Mouse (Mus musculus) intestine, embryonic 15.5 days (tissue): Measurements from ENCODE around the gene AI837181. TPM values are rescaled to one million over a fixed set of nuclear protein-coding genes. Genes with fewer than 3 reads are reported as not detected.
A peak's percentile ranks its signal among the peaks of the same experiment; 100 is the strongest.

ENCODE experiments used
- ATAC-seq: fragments of 200-750 bp; cut with Nextera tagmentation; 2 replicates; pipeline ENCODE4 v1.8.0; 2017; ENCODE audit warnings: moderate TSS enrichment, moderate library complexity
- H3K27ac ChIP-seq: fragments of 300-500 bp; sonication (generic); 2 replicates; pipeline ENCODE4 v1.5.1; 2015; ENCODE audit warnings: mild to moderate bottlenecking, inconsistent platforms
- H3K27me3 ChIP-seq: fragments of 300-500 bp; sonication (generic); replicated peaks from 2 replicates; pipeline ENCODE4 v1.6.1; 2015; ENCODE audit warnings: inconsistent platforms
- H3K36me3 ChIP-seq: fragments of 300-500 bp; sonication (generic); 2 replicates; pipeline ENCODE4 v1.6.1; 2015; ENCODE audit warnings: inconsistent platforms
- H3K4me1 ChIP-seq: fragments of 300-500 bp; sonication (generic); replicated peaks from 2 replicates; pipeline ENCODE4 v1.6.1; 2015; ENCODE audit warnings: inconsistent platforms
- H3K4me2 ChIP-seq: fragments of 300-500 bp; sonication (generic); replicated peaks from 2 replicates; pipeline ENCODE4 v1.6.1; 2015; ENCODE audit warnings: mild to moderate bottlenecking, inconsistent platforms
- H3K4me3 ChIP-seq: fragments of 300-500 bp; sonication (generic); replicated peaks from 2 replicates; pipeline ENCODE4 v1.5.1; 2015; ENCODE audit warnings: inconsistent platforms
- H3K9ac ChIP-seq: fragments of 300-500 bp; sonication (generic); 2 replicates; pipeline ENCODE4 v1.6.1; 2015; ENCODE audit warnings: inconsistent platforms
- H3K9me3 ChIP-seq: fragments of 300-500 bp; sonication (generic); 2 replicates; pipeline ENCODE4 v1.6.1; 2016; ENCODE audit warnings: inconsistent platforms
- WGBS: fragments of 180-500 bp; shearing (Covaris S2); methylation state at CpG from one replicate; pipeline ENCODE4 v1.1.7; 2015; 5-methylcytosine and 5-hydroxymethylcytosine counted together
- polyA plus RNA-seq: library from polyadenylated mRNA; unstranded; fragments of >200 nt; fragmentation: Nextera tagmentation; extraction: Ambion mirVana; gene quantifications from 2 replicates; pipeline ENCODE4 v1.2.1, GENCODE M21; 2015

AI837181 gene
- polyA plus RNA-seq, 1 experiment from 2014 or later = 42.6 TPM

DNA sequence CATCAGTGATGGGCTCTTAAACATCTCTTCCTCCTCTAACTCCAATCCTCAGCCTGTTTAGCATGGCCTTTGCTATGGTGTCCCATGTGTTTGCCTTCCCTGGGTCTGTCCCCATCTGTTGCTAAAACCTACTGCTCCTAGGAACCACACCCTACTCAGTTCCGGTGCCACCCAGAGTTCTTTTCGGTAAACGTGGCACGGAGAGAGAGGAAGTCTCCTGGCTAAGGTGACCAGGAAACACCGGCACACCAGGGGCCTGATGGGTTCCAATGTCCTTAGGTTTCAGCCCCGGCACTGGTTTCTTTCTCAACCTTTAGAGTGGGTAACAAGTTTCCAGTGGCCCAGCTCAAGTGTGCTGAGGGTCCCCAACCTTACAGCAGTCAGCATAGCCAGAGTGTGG is 4.4 kb upstream of the AI837181 start:
- no peak for ATAC-seq

DNA sequence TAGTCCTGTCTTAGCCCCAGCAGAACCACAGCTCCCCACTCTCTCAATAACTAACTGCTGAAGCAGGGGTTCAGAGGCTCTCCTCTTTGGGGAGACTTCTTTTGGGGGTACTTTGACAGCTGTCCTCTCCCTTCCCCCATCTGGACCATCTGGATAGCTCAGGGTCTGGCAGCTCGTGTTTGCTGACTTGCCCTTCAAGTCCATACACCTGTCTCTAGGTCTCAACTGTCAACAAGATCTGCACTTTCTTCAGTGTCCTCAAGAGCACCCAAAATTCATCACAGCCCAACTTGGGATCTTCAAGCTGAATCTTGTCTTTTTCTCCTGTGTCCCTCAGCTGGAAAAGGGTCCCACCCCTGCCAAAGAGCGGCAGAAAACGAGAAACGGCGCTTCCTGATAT is 3.2 kb upstream of the AI837181 start:
- 87% methylated on average over 5 of the region's 5 CpGs for WGBS

More for the DNA sequence above, 4.4 kb upstream of the AI837181 start:
- Histone ChIP-seq H3K27ac (no peak overlapping the region), H3K9me3 (no peaks in the 10 kb centered on the region), H3K4me1 (peaks cover 9% of the 10 kb centered on the region), H3K4me2 (no peak overlapping the region), H3K27me3 (no peaks in the 10 kb centered on the region), H3K36me3 (peaks cover 8% of the 10 kb centered on the region; the same call in 1 of the 2 replicates), H3K4me3 (no peak overlapping the region), H3K9ac (no peak overlapping the region)
- 88% methylated on average over 6 of the region's 6 CpGs for WGBS

DNA sequence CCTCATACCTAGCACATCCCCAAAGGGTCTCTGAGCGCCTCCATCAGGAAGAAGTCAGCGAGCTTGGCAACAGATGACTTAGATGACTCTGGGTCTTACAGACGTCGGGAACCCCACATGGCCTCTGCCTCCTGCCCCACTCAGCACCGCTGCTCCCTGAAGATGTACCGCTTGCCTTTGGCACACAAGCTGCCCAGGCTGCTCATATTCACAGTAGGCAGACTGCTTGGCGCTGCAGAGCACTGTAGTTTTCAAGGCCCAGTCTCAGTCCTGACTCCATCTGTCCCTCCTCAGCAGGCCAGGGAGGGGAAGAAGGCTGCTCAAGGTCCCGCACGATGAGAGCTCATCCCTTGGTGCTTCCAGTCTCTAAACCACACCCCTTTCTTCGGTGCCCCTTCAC is 2.7 kb upstream of the AI837181 start:
- ATAC-seq = no peak
- peaks cover 17% of the 10 kb centered on the region for H3K36me3 ChIP-seq
- H3K9ac ChIP-seq = no peak overlapping the region

More for the DNA sequence above, 3.2 kb upstream of the AI837181 start:
- Histone ChIP-seq H3K27me3 (no peaks in the 10 kb centered on the region), H3K9ac (no peak overlapping the region), H3K4me3 (no peak overlapping the region), H3K27ac (no peak overlapping the region), H3K4me1 (peaks cover 20% of the 10 kb centered on the region), H3K4me2 (no peak overlapping the region), H3K9me3 (no peaks in the 10 kb centered on the region), H3K36me3 (peaks cover 12% of the 10 kb centered on the region)
- ATAC-seq = no peak

DNA sequence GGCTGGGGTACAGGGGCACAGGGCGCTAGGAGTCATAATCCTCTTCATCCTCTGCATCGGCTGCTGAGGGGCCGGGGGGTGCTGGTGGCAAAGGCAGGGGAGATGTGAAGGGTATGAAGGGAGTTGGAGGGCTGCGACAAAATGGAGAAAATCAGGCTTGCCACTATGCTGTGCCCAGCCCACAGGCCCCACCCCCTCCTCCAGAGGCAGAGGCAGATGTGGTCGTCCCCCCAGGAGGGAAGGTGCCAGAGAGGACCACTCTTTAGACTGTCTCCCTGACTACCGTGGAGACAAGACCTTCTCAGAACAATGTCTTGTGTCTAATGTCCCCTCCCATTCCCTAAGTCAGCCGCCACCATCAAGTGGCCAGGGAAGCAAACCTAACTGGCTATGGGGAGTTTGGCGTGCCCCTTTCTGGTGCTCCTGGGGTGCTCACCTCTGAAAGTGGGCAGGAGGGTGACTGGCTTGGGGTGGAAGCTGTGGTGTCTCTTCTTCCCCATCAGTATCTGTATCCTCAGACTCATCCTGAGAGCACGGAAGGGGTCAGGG is 2.0 kb upstream of the AI837181 start:
- Histone ChIP-seq H3K27me3 (no peaks in the 10 kb centered on the region), H3K4me2 (peak overlapping the region; percentile 92; the same call in 1 of the 2 replicates), H3K4me1 (peaks cover 27% of the 10 kb centered on the region), H3K9ac (peak overlapping the region; percentile 85; the same call in 1 of the 2 replicates), H3K9me3 (no peaks in the 10 kb centered on the region), H3K27ac (no peak overlapping the region), H3K4me3 (0 out of 2 replicates have a peak overlapping the region, but pooled peaks have one; percentile 83), H3K36me3 (peaks cover 17% of the 10 kb centered on the region)
- no peak for ATAC-seq
- 87% methylated on average over 9 of the region's 9 CpGs for WGBS

More for the DNA sequence above, 2.7 kb upstream of the AI837181 start:
- peaks cover 25% of the 10 kb centered on the region for H3K4me1 ChIP-seq
- H3K27ac ChIP-seq = no peak overlapping the region
- H3K27me3 ChIP-seq = no peaks in the 10 kb centered on the region
- no peaks in the 10 kb centered on the region for H3K9me3 ChIP-seq
- 87% methylated on average over 10 of the region's 10 CpGs for WGBS
- no peak overlapping the region for H3K4me3 ChIP-seq
- H3K4me2 ChIP-seq = no peak overlapping the region

DNA sequence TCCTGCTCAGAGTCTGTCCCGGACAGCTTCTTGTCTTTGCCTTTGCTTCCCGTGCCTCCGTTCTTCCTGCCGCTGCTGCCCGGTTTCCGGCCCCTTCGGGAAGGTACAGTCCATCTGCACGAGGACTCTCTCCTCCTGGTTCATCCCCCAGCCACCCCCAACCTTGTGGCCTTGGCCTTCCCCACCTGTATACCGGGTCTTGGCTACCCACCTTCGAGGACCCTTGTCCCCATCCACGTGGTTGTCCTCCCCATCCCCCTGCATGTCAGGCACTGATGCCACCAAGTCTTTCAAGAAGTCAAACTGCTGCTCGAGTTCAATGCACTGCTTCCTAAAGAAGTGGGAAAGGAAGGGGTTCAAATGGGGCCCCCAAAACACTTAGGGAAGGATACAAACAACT is 1.4 kb upstream of the AI837181 start:
- peak overlapping the region; percentile 92 for H3K4me2 ChIP-seq
- peak overlapping the region; percentile 83 for H3K4me3 ChIP-seq
- peaks cover 17% of the 10 kb centered on the region for H3K36me3 ChIP-seq
- 65% methylated on average over 12 of the region's 12 CpGs for WGBS
- H3K9me3 ChIP-seq = no peaks in the 10 kb centered on the region
- peak overlapping the region; percentile 85 for H3K9ac ChIP-seq
- peaks cover 28% of the 10 kb centered on the region for H3K4me1 ChIP-seq
- no peak overlapping the region for H3K27ac ChIP-seq
- H3K27me3 ChIP-seq = no peaks in the 10 kb centered on the region
- no peak for ATAC-seq

DNA sequence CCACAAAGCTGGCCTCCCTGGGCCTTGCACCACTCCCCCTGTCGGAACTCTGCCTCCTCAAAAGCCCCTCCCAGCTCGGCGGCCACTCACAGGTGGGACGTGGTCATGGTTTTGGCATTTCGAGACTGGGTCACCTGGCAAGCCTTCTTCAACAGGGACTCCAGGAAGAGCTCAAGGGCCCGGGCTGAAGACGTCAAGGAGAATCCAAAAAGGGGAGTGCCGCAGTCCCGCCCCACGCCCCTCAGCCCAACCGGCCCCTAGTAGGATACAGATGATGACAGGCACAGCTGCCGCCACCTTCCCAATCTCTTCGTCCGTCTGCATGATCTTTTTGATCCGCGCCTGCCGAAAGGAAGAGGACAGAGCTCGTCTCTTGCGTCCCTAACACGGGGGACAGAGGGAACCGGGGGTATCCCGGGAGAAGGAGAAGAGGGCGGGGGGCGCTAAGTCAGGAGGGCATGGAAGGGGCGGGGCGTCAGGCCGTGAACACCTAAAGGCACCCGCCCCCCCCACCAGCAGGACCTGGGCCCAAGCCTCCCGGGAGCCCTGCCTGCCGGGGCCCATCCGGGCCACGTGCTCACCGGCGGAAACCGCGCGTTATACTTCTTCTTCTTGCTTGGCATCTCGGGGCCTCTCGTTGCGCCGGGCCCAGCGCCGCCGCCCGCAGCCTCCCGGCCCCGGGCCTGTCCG is 707 bp upstream of the AI837181 start:
- peak; percentile 80 for ATAC-seq
- peaks cover 28% of the 10 kb centered on the region for H3K4me1 ChIP-seq
- peak overlapping the region; percentile 85 for H3K9ac ChIP-seq
- H3K4me2 ChIP-seq = peak overlapping the region; percentile 92
- peak overlapping the region; percentile 83 for H3K4me3 ChIP-seq
- peaks cover 17% of the 10 kb centered on the region for H3K36me3 ChIP-seq
- H3K9me3 ChIP-seq = no peaks in the 10 kb centered on the region
- no peaks in the 10 kb centered on the region for H3K27me3 ChIP-seq
- peak overlapping the region; percentile 94 for H3K27ac ChIP-seq
- WGBS = 2% methylated on average over 45 of the region's 48 CpGs

DNA sequence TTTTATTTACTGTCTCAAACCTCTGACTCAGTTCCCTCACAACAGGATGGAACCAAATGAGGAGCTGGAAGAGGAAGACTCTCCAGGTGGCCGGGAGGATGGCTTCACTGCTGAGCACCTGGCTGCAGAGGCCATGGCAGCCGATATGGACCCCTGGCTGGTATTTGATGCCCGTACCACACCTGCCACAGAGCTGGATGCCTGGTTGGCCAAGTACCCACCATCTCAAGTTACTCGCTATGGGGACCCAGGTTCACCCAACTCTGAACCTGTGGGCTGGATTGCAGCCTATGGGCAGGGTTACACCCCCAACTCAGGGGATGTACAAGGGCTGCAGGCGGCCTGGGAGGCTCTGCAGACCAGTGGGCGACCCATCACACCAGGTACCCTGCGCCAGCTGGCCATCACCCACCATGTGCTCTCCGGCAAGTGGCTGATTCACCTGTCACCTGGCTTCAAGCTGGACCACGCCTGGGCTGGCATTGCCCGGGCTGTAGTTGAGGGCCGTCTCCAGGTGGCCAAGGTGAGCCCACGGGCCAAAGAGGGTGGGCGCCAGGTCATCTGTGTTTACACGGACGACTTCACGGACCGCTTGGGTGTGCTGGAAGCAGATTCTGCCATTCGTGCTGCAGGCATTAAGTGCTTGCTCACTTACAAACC is 1.1 kb downstream of the AI837181 start:
- Histone ChIP-seq H3K27me3 (no peaks in the 10 kb centered on the region), H3K27ac (no peak overlapping the region), H3K4me2 (peak overlapping the region; percentile 64), H3K4me3 (peak overlapping the region; percentile 83), H3K4me1 (peaks cover 28% of the 10 kb centered on the region), H3K9ac (peak overlapping the region; percentile 90), H3K9me3 (no peaks in the 10 kb centered on the region), H3K36me3 (peaks cover 11% of the 10 kb centered on the region)
- no peak for ATAC-seq
- 79% methylated on average over 18 of the region's 18 CpGs for WGBS

DNA sequence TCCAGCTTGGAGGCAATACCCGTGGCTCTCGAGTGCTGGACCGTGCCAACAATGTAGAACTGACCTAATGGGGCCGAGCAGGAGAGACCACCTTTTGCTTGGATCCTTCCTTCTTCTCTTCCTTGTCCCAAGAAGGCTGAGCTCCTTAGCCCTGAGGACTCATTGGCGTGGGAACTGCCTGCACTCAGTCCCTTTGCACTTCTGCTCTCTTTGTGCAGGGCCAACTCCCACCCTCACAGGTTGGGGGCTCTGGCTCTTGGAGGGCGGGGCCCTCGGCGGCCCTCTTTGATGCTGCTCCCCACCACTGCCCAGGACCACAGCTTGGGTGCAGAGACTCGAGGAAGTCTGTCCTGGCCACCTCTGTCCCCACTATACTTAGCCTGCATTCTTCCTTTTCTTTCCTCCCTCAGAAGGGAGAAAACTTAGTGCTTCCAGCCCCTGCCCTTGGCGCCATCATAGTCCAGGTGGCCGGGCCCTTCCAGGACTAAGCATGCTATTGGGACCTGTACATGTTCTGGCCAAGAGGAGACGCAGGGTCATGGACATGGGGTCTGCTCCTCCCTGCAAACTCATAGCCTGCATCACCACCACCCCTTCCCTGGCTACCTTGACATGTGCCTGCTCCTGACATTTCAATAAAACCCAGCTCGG is 1.8 kb downstream of the AI837181 start:
- Histone ChIP-seq H3K27ac (no peak overlapping the region), H3K4me3 (peak overlapping the region; percentile 83; the same call in 1 of the 2 replicates), H3K9ac (no peak overlapping the region), H3K27me3 (no peaks in the 10 kb centered on the region), H3K9me3 (no peaks in the 10 kb centered on the region), H3K36me3 (peaks cover 11% of the 10 kb centered on the region), H3K4me2 (peak overlapping the region; percentile 64), H3K4me1 (peaks cover 28% of the 10 kb centered on the region)
- no peak for ATAC-seq
- 92% methylated on average over 13 of the region's 13 CpGs for WGBS

DNA sequence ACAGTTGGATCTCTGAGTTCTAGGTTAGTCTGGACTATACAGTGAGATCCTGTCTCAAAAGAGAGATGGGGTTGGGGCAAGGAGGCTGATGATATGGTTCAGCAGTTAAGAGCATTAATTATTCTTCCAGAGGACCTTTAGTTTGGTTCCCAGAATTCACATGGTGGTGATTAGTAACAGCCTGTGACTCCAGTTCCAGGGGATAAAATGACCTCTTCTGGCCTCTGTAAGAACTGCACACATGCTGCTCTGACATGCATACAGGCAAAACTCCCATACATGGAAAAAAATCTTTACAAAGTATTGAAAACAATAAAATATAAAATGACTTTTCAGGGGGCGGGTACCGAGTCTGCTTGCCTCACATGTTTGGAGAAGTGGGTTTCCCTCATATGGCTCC is 3.1 kb downstream of the AI837181 start:
- WGBS = 80% methylated on average over 2 of the region's 2 CpGs
- Histone ChIP-seq H3K4me1 (peaks cover 31% of the 10 kb centered on the region), H3K27ac (no peak overlapping the region), H3K4me2 (no peak overlapping the region), H3K36me3 (peaks cover 9% of the 10 kb centered on the region), H3K9me3 (no peaks in the 10 kb centered on the region), H3K27me3 (no peaks in the 10 kb centered on the region), H3K4me3 (no peak overlapping the region), H3K9ac (no peak overlapping the region)
- no peak for ATAC-seq

DNA sequence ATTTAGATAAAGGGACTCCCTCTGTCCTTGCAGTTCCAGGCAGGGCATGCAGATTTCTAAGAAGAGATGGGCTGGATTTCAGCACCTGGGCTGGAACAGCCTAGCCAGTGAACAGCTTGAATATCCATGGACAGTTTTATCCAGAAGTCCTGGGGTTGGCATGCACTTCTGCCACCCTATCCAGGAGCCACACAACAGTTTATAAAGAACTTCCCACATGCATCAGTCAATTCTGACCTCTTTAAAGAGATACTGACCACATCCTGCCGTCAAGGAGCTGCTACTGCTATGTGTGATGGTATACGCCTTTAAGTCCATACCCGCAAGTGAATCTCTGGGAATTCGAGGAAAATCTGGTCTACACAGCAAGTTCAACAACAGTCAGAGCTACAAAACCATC is 4.3 kb downstream of the AI837181 start:
- Histone ChIP-seq H3K27me3 (no peaks in the 10 kb centered on the region), H3K4me2 (no peak overlapping the region), H3K9me3 (no peaks in the 10 kb centered on the region), H3K4me1 (peaks cover 32% of the 10 kb centered on the region), H3K4me3 (no peak overlapping the region), H3K27ac (no peak overlapping the region), H3K36me3 (peaks cover 9% of the 10 kb centered on the region), H3K9ac (no peak overlapping the region)
- 76% methylated on average over 4 of the region's 4 CpGs for WGBS
- ATAC-seq = no peak

DNA sequence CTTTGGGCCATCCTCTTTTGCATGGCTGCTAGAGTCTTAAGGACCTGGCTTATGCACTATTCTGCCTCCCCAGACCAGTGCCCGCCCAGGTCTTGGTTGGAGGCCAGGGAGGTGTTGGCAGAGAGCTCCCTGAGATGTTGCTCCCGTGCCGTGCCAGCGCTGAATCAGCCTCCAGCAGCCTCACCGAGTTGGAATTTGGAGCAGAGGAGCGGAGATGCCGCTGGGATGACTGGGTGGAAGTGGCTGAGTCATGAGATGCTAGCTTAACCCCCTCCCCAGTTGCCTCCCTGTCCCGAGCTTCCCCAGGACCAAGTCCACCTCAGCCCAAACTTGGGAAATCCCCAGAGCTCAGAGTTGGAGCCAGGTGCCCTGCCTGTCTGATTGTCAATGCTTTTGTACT is 4.9 kb downstream of the AI837181 start:
- no peak for ATAC-seq
- H3K9ac ChIP-seq = no peak overlapping the region
- WGBS = 65% methylated on average over 8 of the region's 8 CpGs
- no peak overlapping the region for H3K4me3 ChIP-seq
- no peaks in the 10 kb centered on the region for H3K27me3 ChIP-seq
- peaks cover 32% of the 10 kb centered on the region for H3K4me1 ChIP-seq
- H3K9me3 ChIP-seq = no peaks in the 10 kb centered on the region
- peaks cover 9% of the 10 kb centered on the region for H3K36me3 ChIP-seq
- no peak overlapping the region for H3K4me2 ChIP-seq
- H3K27ac ChIP-seq = no peak overlapping the region

DNA sequence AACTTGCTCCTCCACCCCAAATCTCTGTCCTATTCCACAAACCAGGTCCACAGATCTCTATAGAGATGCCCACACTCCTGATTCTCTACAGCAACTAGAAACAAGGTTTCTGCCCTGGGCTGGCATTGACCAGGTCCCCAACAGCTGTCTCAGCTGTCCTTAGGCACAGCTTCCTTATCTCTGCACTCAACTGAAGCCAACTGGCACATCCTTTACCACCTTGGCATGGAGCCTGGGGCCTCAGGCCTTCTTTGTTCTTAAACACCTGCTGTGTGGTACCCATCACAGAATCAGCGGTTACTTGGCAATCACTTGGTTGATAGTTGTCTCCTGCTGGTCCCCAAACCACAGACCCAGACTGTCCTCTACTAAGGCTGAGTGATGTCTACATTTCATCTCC is 5.5 kb downstream of the AI837181 start:
- H3K9ac ChIP-seq = no peak overlapping the region
- 84% methylated on average over 1 of the region's 1 CpGs for WGBS
- H3K36me3 ChIP-seq = peaks cover 9% of the 10 kb centered on the region
- ATAC-seq = no peak
- no peak overlapping the region for H3K4me3 ChIP-seq
- no peak overlapping the region for H3K4me2 ChIP-seq
- H3K9me3 ChIP-seq = no peaks in the 10 kb centered on the region
- no peaks in the 10 kb centered on the region for H3K27me3 ChIP-seq
- no peak overlapping the region for H3K27ac ChIP-seq
- H3K4me1 ChIP-seq = peaks cover 32% of the 10 kb centered on the region
